Mouse (Mus musculus) c-Kit-negative CD71-positive TER-119-positive erythroid progenitor cells, embryonic 14.5 days (primary cell): ENCODE data around the gene Atp8b5.

Experiments
- DNase-seq: peaks from one replicate; pipeline ENCODE4 v3.0.0-alpha.2; 2013; ENCODE audit warnings: low read depth, low spot score

Gene Atp8b5

DNA sequence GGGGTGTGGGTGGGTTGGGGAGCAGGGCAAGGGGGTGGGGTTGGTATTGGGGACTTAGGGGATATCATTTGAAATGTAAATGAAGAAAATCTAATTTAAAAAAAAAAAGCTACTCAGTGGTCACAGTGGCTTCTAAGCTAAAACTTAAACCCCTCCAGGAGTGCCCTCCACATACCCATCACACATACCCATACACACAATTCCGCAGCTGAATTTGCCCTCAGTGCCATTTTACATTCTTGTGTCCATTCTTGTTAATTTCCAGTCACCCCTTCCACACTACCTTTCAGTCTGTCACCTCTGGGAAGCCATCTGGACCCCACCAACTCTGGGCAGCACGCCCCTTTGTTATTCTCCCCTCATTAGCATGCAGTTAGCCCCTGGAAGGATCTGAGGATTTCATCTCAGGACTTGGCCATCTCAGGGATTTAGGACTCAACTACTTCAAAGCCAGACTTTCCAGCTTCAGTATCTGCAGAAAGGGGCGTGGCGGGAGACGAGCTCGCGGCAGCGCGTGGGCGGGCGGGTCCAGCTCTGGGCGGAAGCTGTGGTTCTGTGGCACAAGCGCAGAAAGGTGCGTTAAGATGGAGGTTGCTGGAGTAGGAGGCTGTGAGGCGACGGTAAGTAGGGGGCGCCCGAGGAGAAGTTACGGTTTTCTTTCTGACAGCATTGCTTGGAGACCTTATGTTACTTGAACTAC is at the start of gene Atp8b5:
Gene Atp8b5 (plus strand): TSS at position 537 of the 700 bp plus-strand sequence.
- peak; percentile 22 for DNase-seq

DNA sequence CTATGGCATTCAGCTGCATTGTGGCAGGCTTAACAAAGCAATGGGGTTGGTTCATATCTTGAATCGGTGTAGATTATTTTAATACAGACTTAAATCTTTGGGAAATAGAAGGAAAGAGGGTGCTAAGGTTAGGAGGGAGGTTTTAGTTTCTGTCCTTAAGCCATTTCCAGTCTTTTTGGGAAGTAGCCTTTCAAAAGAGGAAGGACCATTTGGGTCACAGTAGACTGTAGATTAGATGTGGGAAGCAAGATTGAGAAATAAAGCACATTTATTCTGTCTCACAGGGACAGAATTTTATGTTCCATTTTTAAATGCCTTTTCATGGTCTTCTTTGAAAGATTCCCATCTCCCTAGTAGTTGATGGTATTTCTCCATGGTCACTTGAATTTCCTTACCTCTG is 49.0 kb upstream of the Atp8b5 start:
- DNase-seq = no peak

DNA sequence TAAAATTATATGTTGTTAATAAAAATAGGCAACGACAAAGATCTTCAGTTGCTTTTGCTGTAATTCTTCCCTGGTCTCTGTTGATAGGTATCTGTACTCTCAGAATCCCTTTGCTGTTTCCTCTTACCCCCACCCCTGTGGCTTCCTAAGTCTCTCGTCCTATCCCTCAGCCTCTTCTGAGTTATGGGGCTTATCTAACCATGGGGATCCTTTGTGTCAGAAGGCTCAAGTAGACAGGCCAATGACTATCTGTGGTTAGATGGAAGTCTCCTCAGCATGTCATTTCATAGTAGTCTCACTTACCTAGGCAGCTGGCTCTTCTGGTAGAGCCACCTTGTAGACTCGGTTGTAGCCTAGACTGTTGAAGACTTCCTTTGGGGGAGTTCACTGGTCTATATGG is 35.1 kb upstream of the Atp8b5 start:
- DNase-seq = no peak

DNA sequence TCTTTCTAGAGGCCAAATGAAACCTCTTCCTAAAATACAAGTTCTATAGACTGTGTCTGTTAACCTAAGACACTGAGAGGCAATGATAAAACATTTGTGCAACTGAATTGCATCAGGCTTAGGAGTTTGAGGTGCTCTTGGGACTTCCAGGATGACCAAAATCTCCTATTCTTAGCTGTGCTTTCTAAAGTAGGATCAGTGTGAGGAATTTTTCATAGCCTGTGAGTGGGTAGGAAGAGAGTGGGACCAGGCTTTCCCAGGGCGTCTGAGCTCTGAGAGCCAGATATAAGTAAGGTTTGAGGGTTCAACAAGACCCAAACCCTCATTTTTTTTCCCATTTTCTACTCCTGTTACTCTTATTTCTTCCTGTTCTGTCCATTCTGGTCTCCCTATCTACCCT is 34.0 kb upstream of the Atp8b5 start:
- DNase-seq = no peak

DNA sequence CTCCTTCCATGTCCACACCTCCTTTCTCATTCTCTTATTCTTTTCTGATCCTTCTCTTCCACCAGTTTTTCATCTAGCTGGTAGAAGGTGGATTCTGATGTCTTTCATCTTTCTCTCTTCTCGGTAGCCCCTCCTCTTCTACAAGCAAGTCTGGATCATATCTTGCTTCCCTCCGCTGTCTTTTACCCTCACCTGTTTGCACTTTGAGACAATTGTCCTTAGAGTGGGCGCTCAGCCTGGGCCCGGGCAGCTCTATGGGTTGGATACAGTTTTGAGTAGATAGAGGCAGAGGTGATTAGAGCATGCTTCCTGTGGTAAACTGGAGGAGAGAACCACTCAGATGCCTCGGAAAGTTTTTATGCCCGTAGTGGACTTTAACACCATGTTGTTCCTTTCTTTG is 33.5 kb upstream of the Atp8b5 start:
- no peak for DNase-seq

DNA sequence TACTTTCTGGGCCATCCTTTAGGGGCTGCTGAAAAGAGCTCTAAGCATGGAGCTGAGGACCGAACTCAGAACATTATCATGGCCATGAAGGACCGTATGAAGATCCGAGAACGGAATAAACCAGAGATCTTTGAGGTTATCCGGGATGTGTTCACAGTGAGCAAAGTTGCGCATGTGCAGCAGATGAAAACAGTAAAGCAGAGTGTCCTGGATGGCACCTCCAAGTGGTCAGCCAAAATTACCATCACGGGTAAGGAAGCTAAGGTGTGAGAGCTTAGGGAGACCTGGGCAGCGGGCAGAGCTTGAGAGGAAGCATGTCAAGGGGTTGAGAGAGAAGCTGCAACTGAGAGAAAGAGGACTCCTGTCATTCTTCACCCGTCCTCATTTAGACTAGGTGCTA is 30.1 kb upstream of the Atp8b5 start:
- DNase-seq = no peak

DNA sequence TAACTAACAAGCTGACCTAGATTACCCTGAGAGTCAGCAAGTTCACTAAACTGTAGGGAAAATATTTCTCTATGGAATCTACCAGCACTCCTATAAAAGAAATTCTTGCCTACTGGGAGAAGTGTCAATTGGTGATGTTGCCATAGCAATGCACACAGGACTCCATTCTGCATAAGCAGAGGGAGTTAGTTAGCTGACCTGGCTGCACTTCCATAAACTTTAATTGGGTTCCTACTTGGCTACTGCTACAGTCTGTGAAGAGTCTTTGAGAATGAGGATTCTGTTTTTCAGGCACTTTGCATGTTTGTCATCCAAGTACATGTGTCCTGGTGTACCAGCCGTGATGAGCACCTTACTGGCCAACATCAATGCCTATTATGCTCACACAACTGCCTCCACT is 26.2 kb upstream of the Atp8b5 start:
- no peak for DNase-seq

DNA sequence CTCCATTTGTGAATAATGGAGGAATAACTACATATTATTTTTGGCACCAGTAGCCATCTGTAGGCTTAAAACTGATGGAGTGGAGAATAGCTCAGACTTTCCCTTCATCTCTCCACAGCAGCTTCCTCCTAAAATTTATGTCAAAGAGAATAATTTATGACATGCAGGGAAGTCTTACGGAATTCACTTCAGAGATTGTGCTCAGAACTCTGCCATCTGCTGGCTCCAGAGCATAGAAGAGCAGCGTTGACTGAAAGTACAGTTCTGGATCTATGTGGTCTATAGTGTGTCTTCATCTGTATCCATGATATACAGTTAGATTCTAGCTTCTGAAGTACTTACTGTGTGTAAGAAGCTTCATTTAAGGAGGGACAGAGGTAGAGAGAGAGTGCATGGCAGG is 22.9 kb upstream of the Atp8b5 start:
- no peak for DNase-seq

DNA sequence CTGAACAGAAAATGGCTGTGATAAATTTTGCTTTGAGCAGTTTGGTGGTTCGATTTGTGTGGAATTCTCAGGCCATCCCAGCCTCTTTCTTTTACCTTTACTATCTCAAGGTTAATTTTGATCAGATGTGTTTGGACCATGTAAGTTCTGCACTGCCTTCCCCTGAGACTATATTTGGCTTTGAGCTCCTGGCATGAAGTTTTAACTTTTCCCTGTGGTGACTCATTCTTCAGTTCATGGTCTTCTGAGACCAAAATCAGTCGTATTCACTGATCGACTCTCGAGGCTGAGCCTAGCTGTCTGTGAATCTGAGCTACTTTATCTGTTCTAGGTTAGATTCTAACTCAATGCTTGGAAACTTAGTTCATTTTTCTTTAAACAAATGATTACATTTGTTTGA is 21.2 kb upstream of the Atp8b5 start:
- no peak for DNase-seq

DNA sequence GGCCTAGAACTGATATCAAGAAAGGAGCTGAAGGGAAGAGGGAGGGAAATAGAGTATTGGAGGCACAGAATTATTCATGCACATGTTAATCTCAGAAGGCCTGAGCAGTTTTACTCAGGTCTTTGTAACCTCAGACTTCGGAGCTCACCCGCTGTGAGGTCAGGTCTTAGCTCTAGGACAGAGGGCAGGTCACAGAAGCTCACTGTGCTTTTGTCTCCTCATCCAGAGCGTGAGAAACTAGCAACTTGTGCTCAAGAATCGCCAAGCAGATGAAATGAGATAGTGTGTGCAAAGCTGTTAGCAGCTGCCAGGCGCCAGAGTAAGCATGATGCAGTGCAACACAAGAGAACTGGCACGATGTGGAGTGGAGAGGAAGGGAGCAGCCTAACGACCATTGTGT is 18.9 kb upstream of the Atp8b5 start:
- no peak for DNase-seq

DNA sequence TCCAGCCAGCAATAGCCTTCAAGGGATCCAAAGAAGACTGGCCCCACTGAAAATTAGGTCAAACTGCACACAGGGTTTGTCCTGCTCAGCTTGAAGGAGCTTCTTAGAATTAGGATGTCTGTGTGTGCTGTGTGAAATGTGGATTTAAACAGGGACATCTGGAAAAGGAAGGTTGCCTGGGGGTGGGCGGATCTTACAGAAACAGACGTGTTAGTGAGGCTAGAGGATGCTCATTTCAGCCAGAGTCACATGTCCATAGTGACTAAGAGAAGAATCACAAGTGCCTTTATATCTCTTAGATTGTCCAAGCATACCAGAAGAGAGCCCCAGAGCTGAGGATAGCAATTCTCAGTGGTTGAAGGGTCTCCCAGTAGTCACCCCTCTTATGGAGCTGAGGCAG is 18.1 kb upstream of the Atp8b5 start:
- no peak for DNase-seq

DNA sequence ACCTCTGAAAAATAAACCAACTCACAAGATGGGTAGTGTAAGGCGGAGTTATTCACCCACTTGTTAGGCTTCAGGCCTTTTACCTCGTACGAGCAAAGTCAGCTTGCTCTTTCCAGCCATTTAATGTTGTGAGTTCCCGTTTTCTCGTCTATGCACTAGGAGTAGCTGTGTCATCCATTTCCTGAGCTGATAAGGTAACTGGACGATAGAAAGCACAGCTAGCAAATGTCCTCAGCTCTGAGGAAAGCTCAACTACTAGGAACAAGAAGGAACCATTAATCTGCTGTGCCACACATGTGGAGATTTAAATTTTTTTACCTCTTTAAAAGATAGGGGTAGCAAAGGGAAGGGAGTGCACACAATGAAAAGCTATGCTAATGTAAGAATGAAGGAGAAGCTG is 15.7 kb upstream of the Atp8b5 start:
- DNase-seq = no peak

DNA sequence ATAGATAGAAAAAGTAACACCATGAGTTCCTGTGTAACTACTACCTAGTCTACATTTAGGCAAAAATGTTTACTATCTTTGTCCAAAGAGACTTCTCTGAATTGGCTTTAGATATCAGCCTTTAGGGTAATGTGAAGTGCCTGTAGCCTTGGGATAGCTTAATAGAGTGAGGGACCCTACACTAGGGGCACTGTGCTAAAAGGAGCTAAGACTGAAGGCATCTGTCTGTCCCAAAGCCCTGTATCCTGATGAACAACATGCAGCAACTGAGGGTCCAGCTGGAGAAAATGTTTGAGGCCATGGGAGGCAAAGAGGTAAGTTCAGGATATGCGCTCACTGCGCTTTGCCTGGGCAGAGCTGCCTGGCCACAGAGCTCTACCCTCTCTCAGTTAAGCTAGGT is 9.9 kb upstream of the Atp8b5 start:
- no peak for DNase-seq

DNA sequence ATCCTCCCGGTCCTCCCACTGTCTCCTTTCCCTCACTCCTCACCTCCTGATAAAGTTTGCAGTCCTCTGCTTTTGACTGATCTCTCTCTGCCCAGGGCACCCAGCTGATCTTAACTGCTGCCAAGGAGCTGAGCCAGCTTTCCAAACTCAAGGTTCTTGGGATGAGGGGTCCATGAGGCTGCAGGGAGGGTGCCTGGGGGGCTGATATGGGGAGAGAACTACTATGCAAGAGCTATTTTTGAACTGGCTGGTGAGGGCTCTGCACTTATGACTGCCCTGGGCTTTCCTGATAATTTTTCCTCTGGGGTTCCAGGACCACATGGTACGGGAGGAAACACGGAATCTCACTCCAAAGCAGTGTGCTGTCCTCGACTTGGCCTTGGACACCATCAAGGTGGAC is 8.4 kb upstream of the Atp8b5 start:
- DNase-seq = no peak

DNA sequence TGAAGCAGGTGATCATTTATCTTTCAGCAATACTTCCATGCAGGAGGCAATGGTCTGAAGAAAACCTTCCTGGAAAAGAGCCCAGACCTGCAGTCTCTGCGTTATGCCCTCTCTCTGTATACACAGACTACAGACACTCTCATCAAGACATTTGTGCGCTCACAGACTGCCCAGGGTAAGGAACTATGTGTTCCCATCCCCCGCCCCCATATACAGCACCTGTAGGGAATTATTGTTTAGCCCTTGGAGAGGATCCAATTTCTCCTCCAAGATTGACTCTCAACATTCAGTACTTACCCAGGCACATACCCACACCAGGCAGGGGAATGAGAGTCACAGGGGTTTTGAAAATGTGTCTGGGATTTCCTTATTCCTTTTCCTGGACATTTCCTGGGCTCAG is 7.5 kb upstream of the Atp8b5 start:
- no peak for DNase-seq

DNA sequence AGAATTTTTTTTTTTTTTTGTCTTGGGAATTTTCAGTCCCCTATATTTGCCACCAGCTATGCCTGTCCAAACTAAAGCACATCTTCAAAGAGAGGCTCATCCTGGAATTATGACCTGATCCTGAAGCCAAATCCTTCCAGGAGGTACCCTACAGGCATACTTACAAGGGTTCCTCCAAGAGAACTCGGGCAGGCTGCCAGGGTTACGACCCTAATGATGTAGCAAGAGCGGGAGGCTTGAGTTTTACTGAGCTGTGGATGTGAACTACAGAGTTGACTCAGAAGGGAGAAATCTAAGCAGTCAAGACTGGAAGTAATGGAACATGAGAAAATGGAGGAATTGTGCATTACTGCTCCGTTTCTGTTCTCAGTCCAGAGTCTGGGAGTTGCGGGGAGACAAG is 6.9 kb upstream of the Atp8b5 start:
- DNase-seq = no peak

DNA sequence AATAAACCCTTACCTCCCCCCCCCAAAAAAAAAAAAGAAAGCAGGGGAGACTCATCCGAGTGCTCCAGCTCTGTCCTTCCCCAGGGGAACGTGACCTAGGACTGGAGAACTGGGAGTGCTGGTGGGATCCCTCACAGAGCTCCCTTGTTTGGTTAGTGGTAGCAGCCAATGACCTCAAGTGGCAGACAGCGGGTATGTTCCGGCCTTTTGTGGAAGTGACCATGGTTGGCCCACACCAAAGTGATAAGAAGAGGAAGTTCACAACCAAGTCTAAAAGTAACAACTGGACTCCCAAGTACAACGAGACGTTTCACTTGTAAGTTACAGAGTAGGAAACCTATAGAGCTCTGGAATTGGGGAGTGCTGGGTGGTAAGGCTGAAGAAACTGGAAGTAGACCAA is 4.1 kb upstream of the Atp8b5 start:
- DNase-seq = no peak

DNA sequence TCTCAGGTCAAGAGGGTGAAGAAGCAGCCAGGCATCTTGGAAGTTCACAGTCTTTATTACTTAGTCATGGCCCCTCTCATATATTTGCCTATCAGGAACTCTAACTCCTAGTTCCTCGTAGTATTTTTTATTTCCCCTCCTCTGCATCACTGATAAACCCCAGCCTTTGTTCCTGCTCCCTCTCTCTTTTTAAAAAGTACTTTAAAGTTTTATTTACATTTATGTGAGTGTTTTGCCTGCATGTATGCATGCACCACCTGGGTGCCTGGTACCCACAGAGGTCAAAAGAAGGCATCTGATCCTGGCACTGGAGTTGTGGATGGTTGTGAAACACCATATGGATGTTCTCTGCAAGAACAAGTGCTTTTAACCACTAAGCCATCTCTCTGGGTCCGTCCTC is 813 bp upstream of the Atp8b5 start:
- DNase-seq = no peak

DNA sequence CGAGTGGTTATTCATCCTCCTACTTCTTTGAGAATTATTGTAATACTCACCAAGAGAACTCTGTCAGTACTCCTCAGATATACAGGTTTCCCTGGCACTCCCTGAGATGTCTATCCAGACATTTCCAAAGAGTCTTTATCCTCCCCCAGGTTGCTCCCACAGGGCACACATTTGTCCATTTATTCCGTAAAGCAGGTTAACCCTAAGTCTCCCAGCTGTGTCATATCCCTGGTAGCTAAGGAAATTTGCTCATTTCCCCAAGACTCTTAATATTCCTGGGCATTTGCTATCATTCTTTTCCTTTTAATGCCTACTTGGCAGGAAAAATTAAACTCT is 332 bp downstream of the Atp8b5 start:
- no peak for DNase-seq

DNA sequence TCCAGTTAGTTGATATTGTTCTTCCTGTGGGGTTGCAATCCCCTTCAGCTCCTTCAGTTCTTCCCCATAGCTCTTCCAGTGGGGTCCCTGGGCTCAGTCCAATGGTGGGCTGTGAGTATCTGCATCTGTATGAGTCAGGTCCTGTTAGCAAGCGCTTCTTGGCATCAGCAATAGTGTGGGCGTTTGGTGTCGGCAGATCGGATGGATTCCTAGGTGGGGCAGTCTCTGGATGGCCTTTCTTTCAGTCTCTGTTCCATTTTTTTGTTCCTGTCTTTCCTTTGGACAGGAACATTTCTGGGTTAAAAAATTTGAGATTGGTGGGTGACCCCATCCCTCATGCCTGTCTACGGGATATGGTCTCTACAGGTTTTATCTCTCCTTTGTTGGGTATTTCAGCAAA is 18.5 kb downstream of the Atp8b5 start:
- DNase-seq = no peak

DNA sequence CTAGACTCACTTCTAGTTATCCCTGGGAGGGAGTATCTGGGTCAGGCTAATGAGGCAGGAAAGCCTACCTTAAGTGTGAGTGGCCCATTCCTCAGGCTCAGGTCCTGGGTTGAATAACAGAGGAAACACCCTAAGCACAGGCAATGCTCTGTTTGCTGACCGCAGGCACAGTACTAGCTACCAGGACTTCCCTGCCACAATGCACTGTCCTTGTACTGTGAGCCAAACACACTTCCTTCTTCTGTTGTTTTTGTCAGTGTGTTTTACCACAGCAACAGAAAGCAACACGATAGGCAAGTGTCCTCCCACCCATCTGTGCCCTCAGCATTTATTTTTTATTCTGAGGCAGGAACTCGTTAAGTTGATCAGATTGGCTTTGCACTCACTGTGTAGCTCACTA is 20.3 kb downstream of the Atp8b5 start:
- no peak for DNase-seq

DNA sequence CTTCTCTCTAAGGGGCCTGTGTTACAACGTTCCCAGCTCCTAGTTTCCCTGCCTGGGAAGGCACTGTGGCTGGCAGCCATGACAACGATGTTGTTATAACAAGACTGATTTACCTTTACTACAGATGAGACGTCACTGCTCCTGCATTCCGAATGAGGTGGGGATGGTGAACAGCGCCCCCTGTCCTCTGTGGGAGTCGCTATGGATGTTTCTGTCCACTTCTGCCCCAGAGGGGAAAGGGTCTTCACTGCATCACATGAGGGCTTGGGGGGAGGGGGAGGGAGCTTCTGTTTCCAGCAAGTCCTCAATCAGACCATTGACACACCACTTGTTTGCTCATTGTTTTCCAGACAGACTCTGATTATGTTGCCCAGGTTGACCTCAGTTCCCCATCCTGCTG is 27.0 kb downstream of the Atp8b5 start:
- DNase-seq = no peak

DNA sequence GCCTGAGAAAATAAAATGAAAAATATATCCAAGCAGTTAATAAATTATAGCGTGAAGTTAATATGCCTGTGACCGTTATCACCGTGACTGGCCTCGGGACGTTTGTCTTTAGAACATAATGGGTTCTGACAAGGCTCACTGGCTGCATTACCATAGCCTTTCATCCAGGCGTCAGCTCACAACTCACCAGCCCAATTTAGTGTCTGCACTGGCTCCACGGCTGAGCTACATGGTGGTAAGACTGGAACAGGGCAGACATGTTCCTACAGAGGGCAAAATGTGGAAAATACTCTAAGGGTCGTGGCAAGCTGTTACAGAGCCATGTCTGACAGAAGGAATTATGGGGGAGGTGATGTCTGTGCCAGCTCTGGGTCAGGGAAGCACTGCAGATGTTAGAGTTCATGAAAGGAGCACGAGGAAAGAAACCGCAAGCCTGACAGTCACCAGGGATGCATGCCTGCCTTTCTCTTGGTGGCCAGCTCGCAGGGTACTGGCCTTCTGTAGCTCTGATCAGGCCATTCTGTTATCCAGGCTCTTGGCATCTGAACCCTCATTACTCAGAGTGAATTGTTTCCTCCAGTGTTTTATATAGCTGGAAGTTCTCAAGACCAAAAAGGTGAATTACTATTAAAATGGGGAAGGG is 42.9 kb downstream of the Atp8b5 start:
- no peak for DNase-seq

DNA sequence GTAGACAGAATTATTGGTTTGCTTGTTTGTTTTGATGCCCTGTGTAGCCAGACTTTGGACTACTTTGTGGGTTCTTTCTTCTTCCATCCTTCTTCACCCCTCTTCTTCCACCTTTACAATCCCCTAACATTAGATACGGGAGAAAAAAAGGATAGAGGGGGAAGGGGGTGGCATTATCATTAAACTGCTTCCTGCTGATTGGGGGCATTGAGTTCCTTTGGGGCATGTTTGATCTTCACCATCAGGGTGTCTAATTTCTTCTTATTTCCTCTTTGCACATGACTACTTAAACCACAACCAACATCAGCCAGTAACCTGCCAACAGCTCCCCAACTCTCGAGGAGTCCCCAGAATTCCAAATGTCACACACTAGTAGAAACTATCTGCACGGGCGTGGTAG is 54.6 kb downstream of the Atp8b5 start:
- no peak for DNase-seq
